Comparison of ENCODE assay signal across 12 mouse cellular contexts in the genomic region with DNA sequence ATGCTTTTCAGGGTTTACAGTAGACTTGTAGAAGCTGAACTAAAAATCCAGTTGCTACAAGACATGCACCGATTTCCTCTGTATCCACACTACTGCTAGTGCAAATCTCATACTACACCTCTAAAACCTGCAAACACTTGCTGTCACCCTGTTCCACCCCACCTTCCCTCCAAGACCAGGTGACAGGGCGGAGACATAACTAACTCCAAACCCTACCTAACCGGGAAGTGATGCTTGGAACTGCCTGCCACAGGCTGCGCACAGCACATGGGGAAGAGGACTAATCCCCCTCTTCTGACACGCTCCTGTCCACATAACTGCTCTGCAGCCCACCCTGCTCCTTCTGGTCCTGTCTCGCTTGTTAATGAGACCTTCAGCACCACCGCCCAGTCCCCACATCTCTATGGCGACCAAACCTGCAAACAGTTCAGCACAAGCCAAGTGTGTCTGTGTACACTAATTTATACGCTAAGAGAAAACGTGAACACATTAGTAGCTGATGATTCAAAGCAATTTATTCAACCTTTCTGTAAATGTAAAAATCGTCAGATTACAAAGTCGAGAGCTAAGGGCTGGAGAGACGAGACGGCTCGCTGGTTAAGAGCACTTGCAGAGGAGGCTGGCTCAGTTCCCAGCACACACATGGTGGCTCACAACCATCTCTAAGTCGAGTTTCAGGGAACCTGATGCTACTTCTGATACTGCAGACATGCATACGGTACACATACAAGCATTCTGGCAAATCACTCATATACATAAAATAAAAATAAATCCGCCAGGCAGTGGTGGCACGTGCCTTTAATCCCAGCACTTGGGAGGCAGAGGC. TPM values are rescaled to one million over a fixed set of nuclear protein-coding genes. Genes with fewer than 3 reads are reported as not detected.
DNase-seq lines count a peak whose midpoint lies in the region; ATAC-seq lines count a peak whose summit lies in the region.
"Had no signal": no experiment of that assay in that cellular context is flagged by ENCODE, and none has a peak within 500 bp of the region (broad histone marks: within the 10 kb centered on the region; RNA-seq: fewer than 3 reads in every experiment).

No protein-coding gene starts in this region.

- 70% methylated on average over 19 of the region's 19 CpGs for WGBS in embryonic facial prominence, embryonic 12.5 days
- WGBS in embryonic facial prominence, embryonic 10.5 days: 81% methylated on average over 19 of the region's 19 CpGs
- 72% methylated on average over 19 of the region's 19 CpGs for WGBS in limb, embryonic 12.5 days

- intact Hi-C loops in gastrocnemius, postnatal 14 days (cut with DNase I; ENCODE audit: low total_unique reads): no loop called here

- H3K9ac ChIP-seq in embryonic facial prominence, embryonic 12.5 days: no peak overlapping the region
- H3K9ac ChIP-seq in limb, embryonic 12.5 days (replicated peaks): no peak overlapping the region
- H3K9ac ChIP-seq: liver, embryonic 15.5 days; neural tube, embryonic 12.5 days had no signal

- H3K27ac ChIP-seq in embryonic facial prominence, embryonic 12.5 days: 0 out of 2 replicates have a peak overlapping the region, but pooled peaks have one; percentile 36
- no peak overlapping the region for H3K27ac ChIP-seq in embryonic facial prominence, embryonic 10.5 days (replicated peaks)
- H3K27ac ChIP-seq in limb, embryonic 12.5 days: 0 out of 2 replicates have a peak overlapping the region, but pooled peaks have one; percentile 13
- H3K27ac ChIP-seq: liver, embryonic 15.5 days; neural tube, embryonic 12.5 days had no signal

- H3K27me3 ChIP-seq in embryonic facial prominence, embryonic 12.5 days: no peaks in the 10 kb centered on the region
- H3K27me3 ChIP-seq in embryonic facial prominence, embryonic 10.5 days (replicated peaks; ENCODE audit: low read depth, poor library complexity, severe bottlenecking): no peaks in the 10 kb centered on the region
- H3K27me3 ChIP-seq in limb, embryonic 12.5 days: no peaks in the 10 kb centered on the region
- H3K27me3 ChIP-seq: liver, embryonic 15.5 days; neural tube, embryonic 12.5 days had no signal

- no peak for DNase-seq in embryonic facial prominence, embryonic 10.5 days (ENCODE audit: low spot score)
- DNase-seq in left cerebral cortex, adult 18-20 months (ENCODE audit: low spot score in 2 of 2): peak; percentile 56 to 69
- no peak for DNase-seq in left cerebral cortex, adult 11 months (ENCODE audit: low spot score)
- DNase-seq in NIH3T3 (ENCODE audit: low read depth): peak; percentile 34
- DNase-seq in gastrocnemius, postnatal 14 days: no peak
- DNase-seq in gastrocnemius, postnatal 10 days: no peak
- DNase-seq: heart, postnatal 14 days had no signal

- peaks cover 43% of the 10 kb centered on the region for H3K4me1 ChIP-seq in embryonic facial prominence, embryonic 12.5 days
- H3K4me1 ChIP-seq in embryonic facial prominence, embryonic 10.5 days: peaks cover 58% of the 10 kb centered on the region
- peaks cover 45% of the 10 kb centered on the region for H3K4me1 ChIP-seq in limb, embryonic 12.5 days (replicated peaks)

- H3K4me2 ChIP-seq in embryonic facial prominence, embryonic 12.5 days (replicated peaks): no peak overlapping the region
- H3K4me2 ChIP-seq in limb, embryonic 12.5 days: no peak overlapping the region
- H3K4me2 ChIP-seq: liver, embryonic 15.5 days; neural tube, embryonic 12.5 days had no signal

- no peak overlapping the region for H3K4me3 ChIP-seq in embryonic facial prominence, embryonic 12.5 days
- H3K4me3 ChIP-seq in embryonic facial prominence, embryonic 10.5 days: no peak overlapping the region
- H3K4me3 ChIP-seq in limb, embryonic 12.5 days (replicated peaks): no peak overlapping the region
- H3K4me3 ChIP-seq: liver, embryonic 15.5 days; neural tube, embryonic 12.5 days had no signal

- no peak for ATAC-seq in embryonic facial prominence, embryonic 12.5 days (ENCODE audit: insufficient number of reproducible peaks, insufficient read depth, low FRiP score, low TSS enrichment)
- ATAC-seq in limb, embryonic 12.5 days (ENCODE audit: insufficient number of reproducible peaks, insufficient read depth, low FRiP score, low TSS enrichment, low read depth): no peak

- no peaks in the 10 kb centered on the region for H3K9me3 ChIP-seq in embryonic facial prominence, embryonic 12.5 days
- no peaks in the 10 kb centered on the region for H3K9me3 ChIP-seq in embryonic facial prominence, embryonic 10.5 days
- no peaks in the 10 kb centered on the region for H3K9me3 ChIP-seq in limb, embryonic 12.5 days
- H3K9me3 ChIP-seq: liver, embryonic 15.5 days; neural tube, embryonic 12.5 days had no signal

- H3K36me3 ChIP-seq in embryonic facial prominence, embryonic 12.5 days: no peaks in the 10 kb centered on the region
- H3K36me3 ChIP-seq in embryonic facial prominence, embryonic 10.5 days (replicated peaks): peaks cover 27% of the 10 kb centered on the region
- peaks cover 12% of the 10 kb centered on the region for H3K36me3 ChIP-seq in limb, embryonic 12.5 days
- H3K36me3 ChIP-seq: liver, embryonic 15.5 days; neural tube, embryonic 12.5 days had no signal

RNA-seq across cellular contexts. Expression of a gene that starts 21.7 kb away (rescaled TPM):
- polyA plus RNA-seq in embryonic facial prominence, embryonic 12.5 days (2016; fragmentation: Nextera tagmentation; extraction: Ambion mirVana): 66.9 and 67.5 TPM in 2 replicates
- 65.5 and 71.8 TPM in 2 replicates for polyA plus RNA-seq in embryonic facial prominence, embryonic 10.5 days (2016; fragmentation: Nextera tagmentation; extraction: Ambion mirVana)
- total RNA-seq in left cerebral cortex, adult 18-20 months (2021): 100 to 1,000 TPM; 101 to 106 TPM
- polyA plus RNA-seq in limb, embryonic 12.5 days (2016; fragmentation: Nextera tagmentation; extraction: Ambion mirVana): 55.1 and 67.3 TPM in 2 replicates
- 10 to 100 TPM; 34.4 to 36.8 TPM for total RNA-seq in gastrocnemius, postnatal 14 days (2021)
- total RNA-seq in gastrocnemius, postnatal 10 days (2021): 10 to 100 TPM; 45.4 to 49.7 TPM

RNA-seq across cellular contexts. Expression of a gene that starts 49.9 kb away (rescaled TPM):
- 0.32 TPM in 1 of 2 replicates, not detected in the other for polyA plus RNA-seq in embryonic facial prominence, embryonic 12.5 days (2016; fragmentation: Nextera tagmentation; extraction: Ambion mirVana)
- not detected in 2 replicates for polyA plus RNA-seq in embryonic facial prominence, embryonic 10.5 days (2016; fragmentation: Nextera tagmentation; extraction: Ambion mirVana)
- total RNA-seq in left cerebral cortex, adult 18-20 months (2021): not detected
- polyA plus RNA-seq in limb, embryonic 12.5 days (2016; fragmentation: Nextera tagmentation; extraction: Ambion mirVana): not detected in 2 replicates
- 10 to 100 TPM in 1 of 2 experiments, 1 to 10 TPM in 1; 8.9 to 20.7 TPM for total RNA-seq in gastrocnemius, postnatal 14 days (2021)
- 10 to 100 TPM in 1 of 2 experiments, 1 to 10 TPM in 1; 8.3 to 10.0 TPM for total RNA-seq in gastrocnemius, postnatal 10 days (2021)
- total RNA-seq: common myeloid progenitor, adult 5-6 weeks had no signal
- polyA plus RNA-seq: liver, embryonic 15.5 days; neural tube, embryonic 12.5 days had no signal

Comparison
In these comparisons a context has a peak if more than half of its experiments do, and no peak if none do; other contexts are left out.
1. DNase-seq: peak in left cerebral cortex, adult 18-20 months (2 of 2) and NIH3T3 (single experiment); none in embryonic facial prominence, embryonic 10.5 days (single experiment), left cerebral cortex, adult 11 months (single experiment), gastrocnemius, postnatal 14 days (single experiment) and gastrocnemius, postnatal 10 days (single experiment).
2. RNA of a gene that starts 49.9 kb away (total RNA-seq): 8.9 to 20.7 TPM in gastrocnemius, postnatal 14 days and 8.3 to 10.0 TPM in gastrocnemius, postnatal 10 days; not detected in left cerebral cortex, adult 18-20 months; every median in the first group is over 4 times any median in the second.